Mouse (Mus musculus) 3134 (cell line): Measurements from ENCODE around the gene Slc7a15.

Experiments
- DNase-seq: peaks from one replicate; pipeline ENCODE4 v3.0.0-alpha.2; 2011; ENCODE audit warnings: low spot score; ENCODE audit not compliant: insufficient read length; ENCODE audit errors: extremely low read depth

Gene Slc7a15

GRCm38 (mm10) chr12:8488652-8488980 is 110.2 kb downstream of the Slc7a15 start:
- no peak for DNase-seq

DNA sequence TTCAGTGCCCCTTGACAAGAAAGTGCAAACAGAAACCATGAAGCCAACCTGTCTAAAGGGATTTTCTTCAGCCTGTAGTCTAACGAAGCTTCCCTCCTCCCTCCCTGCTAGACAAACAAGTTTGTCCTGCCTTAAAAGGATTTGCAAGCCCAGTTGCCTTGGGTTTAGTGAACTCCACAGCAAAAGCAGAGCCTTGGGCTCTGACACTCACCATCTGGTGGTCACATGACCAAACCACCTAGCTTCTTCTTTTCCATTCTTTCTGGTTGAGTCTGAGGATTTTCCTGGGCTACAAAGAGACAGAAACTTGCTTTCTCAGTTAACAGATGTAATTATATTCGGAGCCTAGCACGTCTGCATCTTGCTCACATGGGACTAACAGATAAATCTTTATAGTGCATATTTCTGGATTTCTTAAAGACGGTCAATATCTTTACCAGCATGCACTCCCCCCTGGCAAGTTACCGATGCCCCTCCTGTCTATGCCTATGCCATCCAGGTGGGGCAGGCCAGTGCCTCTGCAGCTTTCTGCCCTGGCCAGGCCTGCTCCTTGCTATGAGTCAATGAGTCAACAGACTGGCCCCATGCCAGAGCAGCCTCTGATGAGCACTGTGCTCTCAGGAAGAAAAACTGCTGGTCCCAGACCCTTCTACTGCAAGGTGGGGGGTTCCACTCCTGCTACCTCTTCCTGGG is 110.8 kb downstream of the Slc7a15 start:
- DNase-seq: peak; percentile 60

DNA sequence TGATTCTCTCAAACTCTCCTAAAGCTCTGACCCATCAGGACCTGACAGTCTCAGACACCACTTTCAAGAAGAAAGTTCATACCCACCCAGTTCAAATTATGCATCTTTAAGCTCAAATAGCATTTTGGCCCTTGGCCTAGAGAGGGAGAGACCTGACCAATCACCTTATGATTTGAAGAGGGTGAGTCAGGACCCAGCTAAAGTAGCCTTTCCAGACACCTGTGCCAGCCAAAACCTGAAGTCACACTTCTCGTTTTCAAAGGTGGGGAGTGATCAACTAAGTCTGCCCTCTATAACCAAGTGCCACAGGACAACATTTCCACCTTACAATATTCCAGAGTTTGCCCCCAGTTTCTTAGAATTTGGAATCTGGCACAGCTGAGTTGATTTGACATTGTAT is 111.6 kb downstream of the Slc7a15 start:
- no peak for DNase-seq

DNA sequence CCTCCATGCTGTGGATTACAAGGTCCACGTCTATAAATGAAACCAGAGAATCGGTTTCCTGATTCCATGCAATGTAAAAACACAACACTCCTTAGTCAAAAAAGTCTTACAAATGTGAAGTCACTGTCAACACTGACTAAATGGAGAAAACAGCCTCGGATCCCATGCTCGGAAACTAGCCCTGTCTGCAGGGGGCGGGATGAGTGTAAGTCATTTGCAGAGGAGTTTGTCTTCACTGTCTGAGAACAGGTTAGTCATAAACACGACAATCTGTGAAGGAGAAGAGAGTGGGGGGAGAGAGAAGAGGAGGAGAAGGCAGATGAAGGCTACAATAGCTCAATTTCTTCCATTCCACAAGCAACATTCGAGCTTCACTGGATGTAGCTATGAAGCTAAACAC is 113.6 kb downstream of the Slc7a15 start:
- DNase-seq: no peak

- DNase-seq: no peak
These were observed 116.7 kb downstream of the Slc7a15 start for GRCm38 (mm10) chr12:8482169-8482568.
